Mouse (Mus musculus) CH12.LX (cell line): ENCODE data around the gene Tlcd1. TPM values are rescaled to one million over a fixed set of nuclear protein-coding genes. Genes with fewer than 3 reads are reported as not detected.

Source experiments
- DNase-seq: peaks from one replicate; pipeline ENCODE4 v3.0.0-alpha.2; 2013; ENCODE audit errors: extremely low read depth
- H3K27ac ChIP-seq: 2 replicates; pipeline ENCODE4 v1.5.1; 2012; ENCODE audit warnings: low read depth, mild to moderate bottlenecking, control low read depth, moderate library complexity; ENCODE audit not compliant: insufficient read depth
- H3K27me3 ChIP-seq: replicated peaks from 2 replicates; pipeline ENCODE3; 2012; ENCODE audit warnings: inconsistent platforms
- H3K36me3 ChIP-seq, 2 experiments: replicated peaks in 1 of 2; 2 replicates each; pipeline versions ENCODE3 to v1.6.1; 2012; ENCODE audit warnings: inconsistent platforms in 1 of 2, low read length in 1 of 2, mild to moderate bottlenecking in 1 of 2, mixed read lengths in 1 of 2, moderate library complexity in 1 of 2; ENCODE audit not compliant: control insufficient read depth in 1 of 2, insufficient read depth in 1 of 2
- H3K4me1 ChIP-seq, 2 experiments: 2 replicates each; pipeline ENCODE4 v1.6.1; 2012; ENCODE audit warnings: inconsistent platforms in 1 of 2, moderate library complexity in 1 of 2; ENCODE audit not compliant: insufficient read depth in 2 of 2, control insufficient read depth in 1 of 2
- H3K4me2 ChIP-seq: 2 replicates; pipeline ENCODE4 v1.6.1; 2012; ENCODE audit warnings: low read depth, mild to moderate bottlenecking, control low read depth; ENCODE audit not compliant: poor library complexity, insufficient read depth, severe bottlenecking
- H3K4me3 ChIP-seq, 3 experiments: fragments of 150-350 bp in 1 of 3; sonication (generic) in 1 of 3; replicated peaks in 1 of 3; 2 replicates each; pipeline versions ENCODE3 to v1.5.1; 2011 to 2012; ENCODE audit warnings: low read depth in 2 of 3, low read length in 2 of 3, mild to moderate bottlenecking in 2 of 3, moderate library complexity in 2 of 3, control low read depth in 1 of 3, improper control_type of control experiment in 1 of 3, inconsistent platforms in 1 of 3, mixed read lengths in 1 of 3; ENCODE audit not compliant: poor library complexity in 1 of 3
- H3K79me2 ChIP-seq: replicated peaks from 2 replicates; pipeline ENCODE4 v1.6.1; 2012; ENCODE audit warnings: mild to moderate bottlenecking, moderate library complexity; ENCODE audit not compliant: control insufficient read depth, poor library complexity, insufficient read depth, severe bottlenecking; ENCODE audit errors: extremely low read depth
- H3K9ac ChIP-seq: 2 replicates; pipeline ENCODE4 v1.6.1; 2012; ENCODE audit warnings: low read depth, mild to moderate bottlenecking, control low read depth, moderate library complexity; ENCODE audit not compliant: insufficient read depth
- H3K9me3 ChIP-seq: replicated peaks from 2 replicates; pipeline ENCODE3; 2012; ENCODE audit warnings: low read length, inconsistent platforms, mixed read lengths
- CHD1 ChIP-seq: IDR thresholded peaks from 2 replicates; pipeline ENCODE4 v1.6.1; 2012; ENCODE audit warnings: low read depth, low read length, improper control_type of control experiment, inconsistent platforms
- E2F4 ChIP-seq: IDR thresholded peaks from 2 replicates; pipeline ENCODE4 v1.6.1; 2011; ENCODE audit warnings: low read depth, low read length, improper control_type of control experiment; ENCODE audit not compliant: insufficient replicate concordance
- ETS1 ChIP-seq: conservative IDR thresholded peaks from 2 replicates; pipeline ENCODE4 v1.6.1; 2012; ENCODE audit warnings: low read depth, mild to moderate bottlenecking, inconsistent platforms, low read length, improper control_type of control experiment, moderate library complexity
- HCFC1 ChIP-seq: IDR thresholded peaks from 2 replicates; pipeline ENCODE4 v1.6.1; 2012; ENCODE audit warnings: low read depth, mild to moderate bottlenecking, inconsistent platforms, low read length, improper control_type of control experiment
- JUN ChIP-seq: IDR thresholded peaks from 2 replicates; pipeline ENCODE4 v1.6.1; 2011; ENCODE audit warnings: low read depth, mild to moderate bottlenecking, low read length, improper control_type of control experiment, moderate library complexity; ENCODE audit not compliant: insufficient read depth
- JUND ChIP-seq: conservative IDR thresholded peaks from 2 replicates; pipeline ENCODE4 v1.6.1; 2011; ENCODE audit warnings: low read depth, low read length, improper control_type of control experiment
- KAT2A ChIP-seq: IDR thresholded peaks from 2 replicates; pipeline ENCODE4 v1.6.1; 2012; ENCODE audit warnings: low read length, improper control_type of control experiment, inconsistent platforms; ENCODE audit not compliant: insufficient replicate concordance
- MAFK ChIP-seq: IDR thresholded peaks from 2 replicates; pipeline ENCODE4 v1.6.1; 2011; ENCODE audit warnings: low read length, improper control_type of control experiment; ENCODE audit not compliant: insufficient replicate concordance
- MYC ChIP-seq: IDR thresholded peaks from 2 replicates; pipeline ENCODE4 v1.6.1; 2011; ENCODE audit warnings: low read depth, mild to moderate bottlenecking, improper control_type of control experiment, low read length
- NELFE ChIP-seq: IDR thresholded peaks from 2 replicates; pipeline ENCODE4 v1.6.1; 2011; ENCODE audit warnings: low read depth, low read length, improper control_type of control experiment
- NRF1 ChIP-seq: IDR thresholded peaks from 2 replicates; pipeline ENCODE4 v1.6.1; 2014; ENCODE audit warnings: low read depth, mild to moderate bottlenecking, inconsistent platforms, low read length, improper control_type of control experiment, moderate library complexity
- POLR2AphosphoS2 ChIP-seq: IDR thresholded peaks from 2 replicates; pipeline ENCODE4 v1.6.1; 2011; ENCODE audit warnings: low read depth, low read length, improper control_type of control experiment
- RCOR1 ChIP-seq: conservative IDR thresholded peaks from 2 replicates; pipeline ENCODE4 v1.6.1; 2012; ENCODE audit warnings: low read depth, mild to moderate bottlenecking, inconsistent platforms, low read length, improper control_type of control experiment
- TBP ChIP-seq: conservative IDR thresholded peaks from 2 replicates; pipeline ENCODE4 v1.6.1; 2011; ENCODE audit warnings: low read depth, low read length, improper control_type of control experiment
- TCF12 ChIP-seq: IDR thresholded peaks from 2 replicates; pipeline ENCODE4 v1.6.1; 2014; ENCODE audit warnings: low read depth, mild to moderate bottlenecking, inconsistent platforms, low read length, improper control_type of control experiment
- UBTF ChIP-seq: IDR thresholded peaks from 2 replicates; pipeline ENCODE4 v1.6.1; 2012; ENCODE audit warnings: low read depth, mild to moderate bottlenecking, inconsistent platforms, low read length, improper control_type of control experiment, moderate library complexity
- ZC3H11A ChIP-seq: IDR thresholded peaks from 2 replicates; pipeline ENCODE4 v1.6.1; 2012; ENCODE audit warnings: low read depth, mild to moderate bottlenecking, inconsistent platforms, low read length, improper control_type of control experiment
- ZKSCAN1 ChIP-seq: IDR thresholded peaks from 2 replicates; pipeline ENCODE4 v1.6.1; 2012; ENCODE audit warnings: low read depth, inconsistent platforms, low read length, improper control_type of control experiment, borderline replicate concordance
- ZMIZ1 ChIP-seq: IDR thresholded peaks from 2 replicates; pipeline ENCODE4 v1.6.1; 2012; ENCODE audit warnings: low read depth, mild to moderate bottlenecking, inconsistent platforms, low read length, improper control_type of control experiment
- dilution Hi-C: fragments of 300-500 bp; cut with MboI; formaldehyde crosslinking; loops from 2 replicates; pipeline ENCODE4 v1.14.3; 2020; ENCODE audit warnings: low sequenced_read_pairs; ENCODE audit not compliant: extremely low pct_unique_long_range_greater_than_20kb, extremely low pct_ligation_motif_present
- in situ Hi-C: fragments of 300-500 bp; cut with MboI; formaldehyde crosslinking; loops from 3 replicates; pipeline ENCODE4 v1.14.3; 2019; ENCODE audit warnings: low sequenced_read_pairs, low pct_ligation_motif_present, low pct_unique_long_range_greater_than_20kb, mixed read lengths
- polyA plus RNA-seq: library from polyadenylated mRNA; unstranded; fragments of >175 nt; gene quantifications from 2 replicates; pipeline ENCODE4 v1.2.1, GENCODE M21; 2012; ENCODE audit warnings: low read depth; ENCODE audit not compliant: insufficient read length
- total RNA-seq, 2 experiments: library from RNA; depleted of rRNA; stranded (reverse); fragments of 300-350 nt in 1 of 2; fragments of >200 nt in 1 of 2; gene quantifications; 2 replicates each; pipeline ENCODE4 v1.2.3; 2012 to 2014

Tlcd1 gene
- total and polyA plus RNA-seq, 3 experiments, result 15.6 to 20.3 (median 16.4) TPM

GRCm38 (mm10) chr11:78155674-78156073 is 20.8 kb upstream of the Tlcd1 start:
- dilution Hi-C loops, result no loop called here
- Histone ChIP-seq H3K4me2 (no peak overlapping the region), H3K79me2 (no peaks in the 10 kb centered on the region; the same call in none of the 2 replicates), H3K4me1 (peaks cover 0 to 14% of the 10 kb centered on the region in 2 experiments; a peak in 2 of 4 replicates), H3K9me3 (no peaks in the 10 kb centered on the region), H3K9ac (no peak overlapping the region), H3K27ac (no peak overlapping the region), H3K36me3 (peaks cover 77 to 98% of the 10 kb centered on the region in 2 experiments), H3K27me3 (no peaks in the 10 kb centered on the region), H3K4me3 (no peak overlapping the region)
- no peak for DNase-seq
- no peak for TF ChIP-seq CHD1
- no peak for TF ChIP-seq RCOR1
- TF ChIP-seq TCF12, result no peak
- TF ChIP-seq MYC, result no peak
- TF ChIP-seq ZKSCAN1, result no peak
- no peak for TF ChIP-seq ETS1
- no peak for TF ChIP-seq JUND
- no peak for TF ChIP-seq MAFK
- TF ChIP-seq NRF1, result no peak
- TF ChIP-seq ZC3H11A, result no peak
- TF ChIP-seq HCFC1, result no peak
- TF ChIP-seq KAT2A, result no peak
- TF ChIP-seq JUN, result no peak
- no peak for TF ChIP-seq ZMIZ1
- TF ChIP-seq TBP, result no peak
- no peak for TF ChIP-seq NELFE
- in situ Hi-C loops, result no loop called here

DNA sequence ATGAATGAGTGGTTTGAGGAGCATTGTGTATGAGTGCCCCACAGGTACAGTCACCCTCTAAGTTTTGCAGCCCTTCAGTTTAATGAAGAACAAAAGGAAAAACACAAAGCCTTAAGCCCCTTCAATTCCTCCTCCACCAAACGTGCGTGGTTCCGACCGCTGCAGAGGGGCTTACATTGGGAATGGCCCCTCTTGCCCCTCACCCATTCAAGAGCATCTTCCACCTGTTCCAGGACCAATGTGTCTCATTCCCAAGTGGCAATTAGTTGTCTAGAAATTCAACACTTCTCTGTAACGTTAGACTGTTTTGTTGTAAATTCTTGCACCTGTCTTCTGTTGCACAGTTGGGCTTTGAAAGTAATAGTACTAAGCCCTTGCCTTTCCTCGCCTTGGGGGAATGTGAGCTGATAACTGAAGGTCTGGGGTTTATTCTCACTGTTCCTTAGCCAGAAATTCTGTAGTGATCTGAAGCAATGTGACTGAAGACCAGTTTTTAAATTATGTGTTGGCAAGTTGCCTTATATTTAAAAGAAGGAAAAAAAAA is 20.3 kb upstream of the Tlcd1 start:
- in situ Hi-C loops (no loop called here), dilution Hi-C loops (no loop called here)
- Histone ChIP-seq H3K27me3 (no peaks in the 10 kb centered on the region), H3K27ac (no peak overlapping the region), H3K4me2 (no peak overlapping the region), H3K4me1 (peaks cover 3 to 20% of the 10 kb centered on the region in 2 experiments), H3K9me3 (no peaks in the 10 kb centered on the region), H3K4me3 (no peak overlapping the region), H3K9ac (no peak overlapping the region), H3K36me3 (peaks cover 80 to 98% of the 10 kb centered on the region in 2 experiments), H3K79me2 (no peaks in the 10 kb centered on the region; the same call in none of the 2 replicates)
- TF ChIP-seq ZMIZ1 (peak; percentile 60; the same call in 1 of the 2 replicates), UBTF (no peak), TCF12 (no peak), POLR2AphosphoS2 (0 out of 2 replicates have a peak, but pooled peaks have one; percentile 51), E2F4 (no peak)
- no peak for DNase-seq
